Mouse (Mus musculus): ENCODE results near the gene Vdac2. TPM values are rescaled to one million over a fixed set of nuclear protein-coding genes. Genes with fewer than 3 reads are reported as not detected.

The Vdac2 gene
- total and polyA plus RNA-seq, 2 experiments: 89.3 to 108 TPM

GRCm38 (mm10) chr14:21820880-21821505 is 4.0 kb upstream of the Vdac2 start:
- Histone ChIP-seq H3K4me3 (ENCODE audit: insufficient read depth, low read depth, low read length) (no peak overlapping the region), H3K4me1 (ENCODE audit: control insufficient read depth, insufficient read depth, low read length) (peaks cover 2% of the 10 kb centered on the region; the same call in 1 of the 2 replicates), H3K27ac (replicated peaks; ENCODE audit: insufficient read depth, low read depth, low read length) (no peak overlapping the region), H3K27me3 (ENCODE audit: control insufficient read depth, insufficient read depth, low read length) (no peaks in the 10 kb centered on the region), H3K9ac (ENCODE audit: low read depth, low read length) (no peak overlapping the region), H3K79me2 (ENCODE audit: control insufficient read depth, insufficient read depth, low read length) (no peaks in the 10 kb centered on the region), H3K36me3 (ENCODE audit: control insufficient read depth, insufficient read depth, low read length) (no peaks in the 10 kb centered on the region)
- TF ChIP-seq POLR2A (IDR thresholded peaks at IDR 0.05; ENCODE audit: extremely low read depth, insufficient read depth, low read length): no peak
- no peak; the same call in 1 of the 2 replicates for TF ChIP-seq CTCF (IDR thresholded peaks at IDR 0.05; ENCODE audit: low read depth, low read length)
- WGBS: 95% methylated on average over 4 of the region's 4 CpGs
- no peak for DNase-seq (ENCODE audit: extremely low read depth, low read depth, low spot score)

DNA sequence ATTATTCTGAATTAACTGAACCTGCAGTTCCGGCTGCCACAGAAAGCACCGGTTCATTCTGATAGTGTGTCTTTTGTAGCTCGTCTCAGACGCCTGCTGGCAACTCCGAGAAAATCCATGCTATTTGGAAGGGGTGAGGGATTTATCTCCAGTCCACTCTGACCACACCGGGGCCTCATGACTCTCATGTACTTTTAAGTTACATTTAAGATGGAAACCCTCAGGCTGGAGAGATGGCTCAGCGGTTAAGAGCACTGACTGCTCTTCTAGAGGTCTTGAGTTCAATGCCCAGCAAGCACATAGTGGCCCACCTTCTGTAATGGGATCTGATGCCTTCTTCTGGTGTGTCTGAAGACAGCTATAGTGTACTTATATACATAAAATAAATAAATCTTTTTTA is 2.7 kb upstream of the Vdac2 start:
- DNase-seq (ENCODE audit: extremely low read depth, low read depth, low spot score): no peak
- Histone ChIP-seq H3K79me2 (ENCODE audit: control insufficient read depth, insufficient read depth, low read length) (no peaks in the 10 kb centered on the region), H3K9ac (ENCODE audit: low read depth, low read length) (no peak overlapping the region), H3K4me1 (ENCODE audit: control insufficient read depth, insufficient read depth, low read length) (peaks cover 6% of the 10 kb centered on the region; the same call in 1 of the 2 replicates), H3K27ac (replicated peaks; ENCODE audit: insufficient read depth, low read depth, low read length) (no peak overlapping the region; the same call in 1 of the 2 replicates), H3K4me3 (ENCODE audit: insufficient read depth, low read depth, low read length) (no peak overlapping the region), H3K36me3 (ENCODE audit: control insufficient read depth, insufficient read depth, low read length) (no peaks in the 10 kb centered on the region), H3K27me3 (ENCODE audit: control insufficient read depth, insufficient read depth, low read length) (no peaks in the 10 kb centered on the region)
- TF ChIP-seq CTCF (IDR thresholded peaks at IDR 0.05; ENCODE audit: low read depth, low read length): no peak
- TF ChIP-seq POLR2A (IDR thresholded peaks at IDR 0.05; ENCODE audit: extremely low read depth, insufficient read depth, low read length): no peak
- 83% methylated on average over 7 of the region's 7 CpGs for WGBS

DNA sequence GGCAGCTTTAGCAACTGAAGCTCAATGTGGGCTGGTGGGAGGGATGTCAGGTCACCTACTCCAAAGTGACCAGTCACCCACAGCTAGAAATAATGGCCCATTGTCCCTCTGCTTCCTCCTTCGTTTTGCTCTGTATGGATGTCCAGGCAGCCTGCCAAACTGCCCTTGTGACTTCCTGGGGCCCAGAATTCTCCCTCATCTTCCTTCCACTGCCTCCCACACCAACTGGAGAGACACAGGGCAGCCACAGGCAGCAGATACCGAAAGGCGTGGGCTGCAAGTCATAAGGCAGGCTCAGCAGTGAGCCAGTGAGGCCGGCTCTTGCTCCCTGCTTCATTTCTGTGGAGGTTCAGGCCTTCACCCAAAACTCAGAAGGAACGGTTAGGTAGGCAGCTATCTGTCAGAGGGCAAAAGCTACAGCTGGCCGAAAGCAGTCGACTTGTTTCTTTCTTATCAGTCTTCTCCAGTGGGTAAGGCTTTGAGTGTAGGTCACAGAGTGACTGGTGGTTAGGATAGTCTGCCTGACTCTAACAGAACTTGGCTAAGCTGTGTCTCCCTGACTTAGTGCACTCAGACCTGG is 2.2 kb upstream of the Vdac2 start:
- WGBS: 58% methylated on average over 7 of the region's 7 CpGs
- H3K9ac ChIP-seq (ENCODE audit: low read depth, low read length): peak overlapping the region; percentile 5; the same call in 1 of the 2 replicates
- H3K4me1 ChIP-seq (ENCODE audit: control insufficient read depth, insufficient read depth, low read length): peaks cover 6% of the 10 kb centered on the region; the same call in 1 of the 2 replicates

GRCm38 (mm10) chr14:21823897-21824296 is 1.1 kb upstream of the Vdac2 start:
- no peaks in the 10 kb centered on the region for H3K27me3 ChIP-seq (ENCODE audit: control insufficient read depth, insufficient read depth, low read length)
- 70% methylated on average over 7 of the region's 7 CpGs for WGBS
- 0 out of 2 replicates have a peak overlapping the region, but pooled peaks have one; percentile 35 for H3K27ac ChIP-seq (replicated peaks; ENCODE audit: insufficient read depth, low read depth, low read length)
- H3K4me1 ChIP-seq (ENCODE audit: control insufficient read depth, insufficient read depth, low read length): peaks cover 6% of the 10 kb centered on the region; the same call in 1 of the 2 replicates
- H3K79me2 ChIP-seq (ENCODE audit: control insufficient read depth, insufficient read depth, low read length): no peaks in the 10 kb centered on the region
- H3K36me3 ChIP-seq (ENCODE audit: control insufficient read depth, insufficient read depth, low read length): no peaks in the 10 kb centered on the region
- H3K9ac ChIP-seq (ENCODE audit: low read depth, low read length): no peak overlapping the region
- DNase-seq (ENCODE audit: extremely low read depth, low read depth, low spot score): no peak
- TF ChIP-seq CTCF (IDR thresholded peaks at IDR 0.05; ENCODE audit: low read depth, low read length) (no peak), POLR2A (IDR thresholded peaks at IDR 0.05; ENCODE audit: extremely low read depth, insufficient read depth, low read length) (no peak)
- no peak overlapping the region for H3K4me3 ChIP-seq (ENCODE audit: insufficient read depth, low read depth, low read length)

More for the DNA sequence above, 2.2 kb upstream of the Vdac2 start:
- Histone ChIP-seq H3K27ac (replicated peaks; ENCODE audit: insufficient read depth, low read depth, low read length) (peak overlapping the region; percentile 73), H3K4me3 (ENCODE audit: insufficient read depth, low read depth, low read length) (no peak overlapping the region), H3K36me3 (ENCODE audit: control insufficient read depth, insufficient read depth, low read length) (no peaks in the 10 kb centered on the region), H3K27me3 (ENCODE audit: control insufficient read depth, insufficient read depth, low read length) (no peaks in the 10 kb centered on the region), H3K79me2 (ENCODE audit: control insufficient read depth, insufficient read depth, low read length) (no peaks in the 10 kb centered on the region)
- DNase-seq (ENCODE audit: extremely low read depth, low read depth, low spot score): peak; percentile 42
- 0 out of 2 replicates have a peak, but pooled peaks have one; percentile 30 for TF ChIP-seq POLR2A (IDR thresholded peaks at IDR 0.05; ENCODE audit: extremely low read depth, insufficient read depth, low read length)
- no peak for TF ChIP-seq CTCF (IDR thresholded peaks at IDR 0.05; ENCODE audit: low read depth, low read length)

DNA sequence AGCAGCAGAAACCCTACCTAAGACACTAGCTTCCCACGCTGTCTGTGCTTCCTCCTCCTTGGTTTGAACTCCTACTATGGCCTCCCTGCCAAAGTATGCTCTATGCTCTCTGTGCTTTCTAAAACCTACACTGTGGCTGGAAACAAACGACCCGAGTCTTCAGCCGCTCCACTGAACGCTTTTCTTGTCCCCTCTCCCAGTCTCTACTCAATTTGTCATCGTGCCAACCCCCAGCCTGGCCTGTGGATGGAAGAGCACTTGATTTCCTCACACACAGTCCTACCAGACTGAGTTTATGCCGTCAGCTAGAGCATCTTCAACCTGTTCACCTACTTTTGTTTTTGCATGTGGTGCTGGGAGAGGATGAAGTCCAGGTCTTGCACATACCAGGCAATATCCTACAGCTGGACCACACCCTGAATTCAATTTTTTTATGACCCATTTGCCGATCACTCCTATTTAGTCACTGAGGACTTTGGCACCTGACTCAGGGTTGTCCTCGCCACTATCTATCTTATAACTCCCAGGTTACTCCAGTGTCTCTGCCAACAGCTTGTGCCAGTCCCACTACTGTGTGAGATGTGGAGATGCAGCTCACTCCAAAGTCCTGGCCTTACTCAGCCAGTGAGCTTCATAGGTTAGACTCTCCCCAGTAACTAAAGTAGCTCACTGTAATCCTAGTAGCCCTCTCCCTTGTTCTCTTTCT is 901 bp downstream of the Vdac2 start:
- Histone ChIP-seq H3K4me1 (ENCODE audit: control insufficient read depth, insufficient read depth, low read length) (peaks cover 6% of the 10 kb centered on the region; the same call in 1 of the 2 replicates), H3K27me3 (ENCODE audit: control insufficient read depth, insufficient read depth, low read length) (no peaks in the 10 kb centered on the region), H3K27ac (replicated peaks; ENCODE audit: insufficient read depth, low read depth, low read length) (no peak overlapping the region), H3K9ac (ENCODE audit: low read depth, low read length) (no peak overlapping the region), H3K79me2 (ENCODE audit: control insufficient read depth, insufficient read depth, low read length) (no peaks in the 10 kb centered on the region), H3K36me3 (ENCODE audit: control insufficient read depth, insufficient read depth, low read length) (no peaks in the 10 kb centered on the region), H3K4me3 (ENCODE audit: insufficient read depth, low read depth, low read length) (no peak overlapping the region)
- no peak for TF ChIP-seq CTCF (IDR thresholded peaks at IDR 0.05; ENCODE audit: low read depth, low read length)
- no peak for TF ChIP-seq POLR2A (IDR thresholded peaks at IDR 0.05; ENCODE audit: extremely low read depth, insufficient read depth, low read length)
- DNase-seq (ENCODE audit: extremely low read depth, low read depth, low spot score): no peak
- 60% methylated on average over 9 of the region's 9 CpGs for WGBS
